Mouse (Mus musculus): ENCODE measurements around the gene Coa3.

DNA sequence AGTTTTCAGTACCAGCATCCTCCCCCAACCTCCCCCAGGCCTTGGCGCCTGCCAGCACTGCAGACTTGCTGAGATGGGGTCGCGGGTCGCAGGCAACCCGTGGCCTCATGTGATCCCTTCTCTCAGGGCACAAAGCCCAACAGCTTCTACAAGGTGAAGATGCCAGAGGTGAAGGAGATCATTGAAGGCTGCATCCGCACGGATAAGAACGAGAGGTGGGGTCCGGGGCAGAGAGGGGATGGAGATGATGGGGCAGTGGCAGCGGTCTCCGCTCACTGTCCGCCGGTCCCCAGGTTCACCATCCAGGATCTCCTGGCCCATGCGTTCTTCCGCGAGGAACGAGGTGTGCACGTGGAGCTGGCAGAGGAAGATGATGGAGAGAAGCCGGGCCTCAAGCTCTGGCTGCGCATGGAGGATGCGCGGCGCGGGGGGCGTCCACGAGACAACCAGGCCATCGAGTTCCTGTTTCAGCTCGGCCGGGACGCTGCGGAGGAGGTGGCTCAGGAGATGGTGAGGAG lies 13.9 kb downstream of the Coa3 start:
- TF ChIP-seq CTCF (IDR thresholded peaks at IDR 0.05; ENCODE audit: borderline replicate concordance, extremely low read depth, insufficient read depth, insufficient read length) (no peak), POLR2A (IDR thresholded peaks at IDR 0.05; ENCODE audit: borderline replicate concordance, extremely low read depth, insufficient read depth, insufficient read length, poor library complexity, severe bottlenecking) (no peak)
